Mouse (Mus musculus) megakaryocyte, embryonic 14.5 days (primary cell): ENCODE measurements at regions not wholly inside any gene's neighbourhood (a gene's known extent, or its start where the extent isn't known, plus 50 kb on each side); places are given as distances from the start of the nearest gene placed in this dataset.

Experiments
- FLI1 ChIP-seq: IDR thresholded peaks from 2 replicates; pipeline ENCODE4 v1.6.1; 2012; ENCODE audit warnings: low read length, inconsistent platforms, mixed read lengths
- GATA1 ChIP-seq: IDR thresholded peaks from 3 replicates; pipeline ENCODE4 v1.6.1; 2012; ENCODE audit warnings: mixed read lengths, low read length, inconsistent platforms, borderline replicate concordance

GRCm38 (mm10) chr8:36342650-36343049 is 577.1 kb downstream of the Gm19410 start:
- TF ChIP-seq FLI1 (no peak), GATA1 (no peak)
